Mouse (Mus musculus) forebrain, embryonic 16.5 days (tissue): ENCODE measurements at regions not wholly inside any gene's neighbourhood (a gene's known extent, or its start where the extent isn't known, plus 50 kb on each side); places are given as distances from the start of the nearest gene placed in this dataset.

Experiments
- ATAC-seq: fragments of 200-750 bp; cut with Nextera tagmentation; 2 replicates; pipeline ENCODE4 v1.8.0; 2017; ENCODE audit warnings: mild to moderate bottlenecking, moderate library complexity
- H3K27ac ChIP-seq: fragments of 300-500 bp; sonication (generic); 2 replicates; pipeline ENCODE4 v1.5.1; 2014; ENCODE audit warnings: low read length, control low read depth
- H3K27me3 ChIP-seq: fragments of 300-500 bp; sonication (generic); replicated peaks from 2 replicates; pipeline ENCODE4 v1.6.1; 2014; ENCODE audit warnings: low read length; ENCODE audit not compliant: control insufficient read depth, insufficient read depth
- H3K36me3 ChIP-seq: fragments of 300-500 bp; sonication (generic); 2 replicates; pipeline ENCODE4 v1.6.1; 2014; ENCODE audit not compliant: control insufficient read depth, insufficient read depth
- H3K4me1 ChIP-seq: fragments of 300-500 bp; sonication (generic); replicated peaks from 2 replicates; pipeline ENCODE4 v1.6.1; 2014; ENCODE audit warnings: low read length; ENCODE audit not compliant: control insufficient read depth, insufficient read depth
- H3K4me2 ChIP-seq: fragments of 300-500 bp; sonication (generic); 2 replicates; pipeline ENCODE4 v1.6.1; 2014; ENCODE audit warnings: mild to moderate bottlenecking, low read length, control low read depth
- H3K4me3 ChIP-seq: fragments of 300-500 bp; sonication (generic); replicated peaks from 2 replicates; pipeline ENCODE4 v1.5.1; 2014; ENCODE audit warnings: mild to moderate bottlenecking, low read length, control low read depth
- H3K9ac ChIP-seq: fragments of 300-500 bp; sonication (generic); replicated peaks from 2 replicates; pipeline ENCODE4 v1.6.1; 2014; ENCODE audit warnings: low read depth, low read length, control low read depth
- H3K9me3 ChIP-seq: fragments of 300-500 bp; sonication (generic); 2 replicates; pipeline ENCODE4 v1.6.1; 2016; ENCODE audit warnings: low read length; ENCODE audit not compliant: control insufficient read depth
- WGBS: fragments of 180-500 bp; shearing (Covaris S2); extraction: QIAGEN DNeasy Blood & Tissue Kit; methylation state at CpG from one replicate; pipeline ENCODE4 v1.1.7; 2014; 5-methylcytosine and 5-hydroxymethylcytosine counted together

GRCm38 (mm10) chr10:17660836-17661452 lies 62.1 kb upstream of the Cited2 start:
- H3K27me3 ChIP-seq = no peaks in the 10 kb centered on the region
- no peak overlapping the region for H3K9ac ChIP-seq
- H3K4me3 ChIP-seq = no peak overlapping the region
- no peak overlapping the region for H3K27ac ChIP-seq
- no peaks in the 10 kb centered on the region for H3K9me3 ChIP-seq
- no peaks in the 10 kb centered on the region for H3K36me3 ChIP-seq
- no peak for ATAC-seq
- whole genome bisulfite sequencing = 95% methylated on average over 5 of the region's 5 CpGs
- H3K4me2 ChIP-seq = no peak overlapping the region
- peaks cover under 1% of the 10 kb centered on the region for H3K4me1 ChIP-seq

GRCm38 (mm10) chr10:17666089-17666488 lies 56.9 kb upstream of the Cited2 start:
- Histone ChIP-seq H3K9me3 (no peaks in the 10 kb centered on the region), H3K27ac (no peak overlapping the region), H3K36me3 (no peaks in the 10 kb centered on the region), H3K4me2 (no peak overlapping the region), H3K9ac (no peak overlapping the region), H3K4me1 (no peaks in the 10 kb centered on the region), H3K27me3 (no peaks in the 10 kb centered on the region), H3K4me3 (no peak overlapping the region)
- ATAC-seq = no peak
- 62% methylated on average over 3 of the region's 3 CpGs for WGBS

GRCm38 (mm10) chr10:17669401-17669800 lies 53.6 kb upstream of the Cited2 start:
- Histone ChIP-seq H3K4me1 (no peaks in the 10 kb centered on the region), H3K4me2 (no peak overlapping the region), H3K9ac (no peak overlapping the region), H3K4me3 (no peak overlapping the region), H3K9me3 (no peaks in the 10 kb centered on the region), H3K27me3 (no peaks in the 10 kb centered on the region), H3K27ac (no peak overlapping the region), H3K36me3 (no peaks in the 10 kb centered on the region)
- WGBS = 94% methylated on average over 9 of the region's 9 CpGs
- no peak for ATAC-seq
